In genomic region chr16:91937281-91937680, GRCm38 (mm10) we compare ENCODE assay signal across 13 mouse cellular contexts.
"Had no signal": no experiment of that assay in that cellular context is flagged by ENCODE, and none has a peak within 500 bp of the region (broad histone marks: within the 10 kb centered on the region; RNA-seq: fewer than 3 reads in every experiment).

No protein-coding gene starts in this region.

- DNase-seq: kidney, postnatal 25 days; lung, adult 2 months; lung, postnatal 36 days; right cerebral cortex, postnatal 4 days; spleen, adult 18-20 months; thymus, adult 2 months; thymus, postnatal 25 days had no signal

- H3K9ac ChIP-seq: kidney, embryonic 15.5 days; liver, embryonic 14.5 days; midbrain, embryonic 15.5 days; neural tube, embryonic 12.5 days had no signal

- H3K4me1 ChIP-seq: midbrain, embryonic 15.5 days; neural tube, embryonic 12.5 days had no signal

- H3K27me3 ChIP-seq: kidney, embryonic 15.5 days; midbrain, embryonic 15.5 days; neural tube, embryonic 12.5 days had no signal

- H3K4me2 ChIP-seq: kidney, embryonic 15.5 days; midbrain, embryonic 15.5 days; neural tube, embryonic 12.5 days had no signal

- H3K9me3 ChIP-seq: kidney, embryonic 15.5 days; limb, embryonic 10.5 days; midbrain, embryonic 15.5 days; neural tube, embryonic 12.5 days had no signal

- H3K4me3 ChIP-seq: kidney, embryonic 15.5 days; left cerebral cortex, adult 2 months; limb, embryonic 10.5 days; midbrain, embryonic 15.5 days; neural tube, embryonic 12.5 days had no signal

- H3K27ac ChIP-seq: kidney, embryonic 15.5 days; left cerebral cortex, adult 2 months; liver, embryonic 14.5 days; midbrain, embryonic 15.5 days; neural tube, embryonic 12.5 days had no signal

- H3K36me3 ChIP-seq: kidney, embryonic 15.5 days; limb, embryonic 10.5 days; midbrain, embryonic 15.5 days; neural tube, embryonic 12.5 days had no signal
